ENCODE assay signal across 25 mouse cellular contexts in genomic region chr10:71405523-71406217, GRCm38 (mm10). TPM values are rescaled to one million over a fixed set of nuclear protein-coding genes. Genes with fewer than 3 reads are reported as not detected.
DNase-seq lines count a peak whose midpoint lies in the region; ATAC-seq and TF ChIP-seq lines count a peak whose summit lies in the region.
"Had no signal": no experiment of that assay in that cellular context is flagged by ENCODE, and none has a peak within 500 bp of the region (broad histone marks: within the 10 kb centered on the region; RNA-seq: fewer than 3 reads in every experiment).

No protein-coding gene starts in this region.

- no peak overlapping the region for H3K9ac ChIP-seq in forebrain, embryonic 16.5 days (replicated peaks; ENCODE audit: low read depth, low read length)
- H3K9ac ChIP-seq in forebrain, embryonic 14.5 days (ENCODE audit: low read length): no peak overlapping the region
- no peak overlapping the region for H3K9ac ChIP-seq in midbrain, embryonic 13.5 days (replicated peaks)
- no peak overlapping the region for H3K9ac ChIP-seq in midbrain, embryonic 11.5 days (ENCODE audit: low read length)
- no peak overlapping the region for H3K9ac ChIP-seq in midbrain, postnatal 0 days (replicated peaks; ENCODE audit: low read length, poor library complexity, severe bottlenecking)
- H3K9ac ChIP-seq: embryonic facial prominence, embryonic 12.5 days; embryonic facial prominence, embryonic 15.5 days; heart, embryonic 13.5 days; hindbrain, embryonic 14.5 days had no signal

- no peak overlapping the region for H3K4me2 ChIP-seq in forebrain, embryonic 16.5 days (ENCODE audit: low read length)
- no peak overlapping the region for H3K4me2 ChIP-seq in forebrain, embryonic 14.5 days (ENCODE audit: low read length)
- H3K4me2 ChIP-seq in midbrain, embryonic 13.5 days (replicated peaks): no peak overlapping the region
- H3K4me2 ChIP-seq in midbrain, embryonic 11.5 days: no peak overlapping the region
- H3K4me2 ChIP-seq in midbrain, postnatal 0 days (ENCODE audit: low read depth, low read length, poor library complexity, severe bottlenecking): no peak overlapping the region
- H3K4me2 ChIP-seq: embryonic facial prominence, embryonic 12.5 days; embryonic facial prominence, embryonic 15.5 days; heart, embryonic 13.5 days; hindbrain, embryonic 14.5 days had no signal

- WGBS in forebrain, embryonic 16.5 days: 78% methylated on average over 5 of the region's 5 CpGs
- 86% methylated on average over 5 of the region's 5 CpGs for WGBS in forebrain, embryonic 14.5 days
- WGBS in midbrain, embryonic 13.5 days: 70% methylated on average over 5 of the region's 5 CpGs
- 82% methylated on average over 5 of the region's 5 CpGs for WGBS in midbrain, embryonic 11.5 days
- 40% methylated on average over 5 of the region's 5 CpGs for WGBS in midbrain, postnatal 0 days

- no peaks in the 10 kb centered on the region for H3K36me3 ChIP-seq in forebrain, embryonic 16.5 days (ENCODE audit: control insufficient read depth, insufficient read depth)
- no peaks in the 10 kb centered on the region for H3K36me3 ChIP-seq in forebrain, embryonic 14.5 days (ENCODE audit: control insufficient read depth, insufficient read depth, low read length)
- no peaks in the 10 kb centered on the region for H3K36me3 ChIP-seq in midbrain, embryonic 13.5 days
- no peaks in the 10 kb centered on the region for H3K36me3 ChIP-seq in midbrain, embryonic 11.5 days (ENCODE audit: control insufficient read depth, insufficient read depth, low read length)
- no peaks in the 10 kb centered on the region for H3K36me3 ChIP-seq in midbrain, postnatal 0 days (ENCODE audit: insufficient read depth, low read length)
- H3K36me3 ChIP-seq: embryonic facial prominence, embryonic 12.5 days; embryonic facial prominence, embryonic 15.5 days; heart, embryonic 10.5 days; heart, embryonic 13.5 days had no signal

- no peaks in the 10 kb centered on the region for H3K9me3 ChIP-seq in forebrain, embryonic 16.5 days (ENCODE audit: control insufficient read depth, low read length)
- H3K9me3 ChIP-seq in forebrain, embryonic 14.5 days (replicated peaks; ENCODE audit: control insufficient read depth, low read length): no peaks in the 10 kb centered on the region
- H3K9me3 ChIP-seq in midbrain, embryonic 13.5 days: no peaks in the 10 kb centered on the region
- H3K9me3 ChIP-seq in midbrain, embryonic 11.5 days (ENCODE audit: control insufficient read depth, low read length): no peaks in the 10 kb centered on the region
- H3K9me3 ChIP-seq in midbrain, postnatal 0 days (ENCODE audit: low read length): no peaks in the 10 kb centered on the region
- H3K9me3 ChIP-seq: embryonic facial prominence, embryonic 12.5 days; embryonic facial prominence, embryonic 15.5 days; heart, embryonic 10.5 days; heart, embryonic 13.5 days had no signal

- H3K4me1 ChIP-seq in forebrain, embryonic 16.5 days (replicated peaks; ENCODE audit: control insufficient read depth, insufficient read depth, low read length): no peaks in the 10 kb centered on the region
- no peaks in the 10 kb centered on the region for H3K4me1 ChIP-seq in forebrain, embryonic 14.5 days (ENCODE audit: control insufficient read depth, insufficient read depth, low read length)
- H3K4me1 ChIP-seq in midbrain, embryonic 13.5 days (replicated peaks): no peaks in the 10 kb centered on the region
- no peaks in the 10 kb centered on the region for H3K4me1 ChIP-seq in midbrain, embryonic 11.5 days (ENCODE audit: control insufficient read depth, insufficient read depth, low read length)
- H3K4me1 ChIP-seq in midbrain, postnatal 0 days (ENCODE audit: insufficient read depth, low read length): no peaks in the 10 kb centered on the region
- H3K4me1 ChIP-seq: embryonic facial prominence, embryonic 12.5 days; embryonic facial prominence, embryonic 15.5 days; heart, embryonic 10.5 days; heart, embryonic 13.5 days had no signal

- no peaks in the 10 kb centered on the region for H3K27me3 ChIP-seq in forebrain, embryonic 16.5 days (replicated peaks; ENCODE audit: control insufficient read depth, insufficient read depth, low read length)
- H3K27me3 ChIP-seq in forebrain, embryonic 14.5 days (replicated peaks; ENCODE audit: control insufficient read depth, insufficient read depth, low read length): no peaks in the 10 kb centered on the region
- H3K27me3 ChIP-seq in midbrain, embryonic 13.5 days: no peaks in the 10 kb centered on the region
- H3K27me3 ChIP-seq in midbrain, embryonic 11.5 days (ENCODE audit: control insufficient read depth, insufficient read depth, low read length): no peaks in the 10 kb centered on the region
- no peaks in the 10 kb centered on the region; the same call in 1 of the 2 replicates for H3K27me3 ChIP-seq in midbrain, postnatal 0 days (ENCODE audit: insufficient read depth, low read length)
- H3K27me3 ChIP-seq: embryonic facial prominence, embryonic 12.5 days; embryonic facial prominence, embryonic 15.5 days; heart, embryonic 13.5 days had no signal

- no peak for DNase-seq in forebrain, embryonic 14.5 days (ENCODE audit: low spot score)
- no peak for DNase-seq in midbrain, embryonic 11.5 days (ENCODE audit: low spot score, missing footprints)
- DNase-seq in brain, embryonic 14.5 days (ENCODE audit: low read depth): peak; percentile 51
- no peak for DNase-seq in midbrain, postnatal 0 days (ENCODE audit: low spot score)
- no peak for DNase-seq in frontal cortex, postnatal 36 days (ENCODE audit: low spot score in 2 of 2)
- DNase-seq in adrenal gland, adult 18-20 months (ENCODE audit: low spot score in 2 of 2): no peak
- DNase-seq: adrenal gland, postnatal 10 days; adrenal gland, postnatal 36 days; cerebellum, adult 11 months; cerebellum, adult 2 months; cerebellum, adult 9-11 months; cerebellum, postnatal 25 days; gastrocnemius, postnatal 10 days; gastrocnemius, postnatal 36 days; heart, adult 2 months; heart, postnatal 14 days; heart, postnatal 4 days had no signal

- peak; percentile 33; the same call in 1 of the 2 replicates for ATAC-seq in forebrain, embryonic 16.5 days
- ATAC-seq in forebrain, embryonic 14.5 days: no peak
- ATAC-seq in midbrain, embryonic 13.5 days: peak; percentile 35
- no peak for ATAC-seq in midbrain, embryonic 11.5 days (ENCODE audit: low FRiP score)
- no peak for ATAC-seq in midbrain, postnatal 0 days (ENCODE audit: low FRiP score)
- ATAC-seq: activated CD4-positive, CD25-positive, alpha-beta regulatory T cell, adult 4 months had no signal

- H3K4me3 ChIP-seq in forebrain, embryonic 16.5 days (replicated peaks; ENCODE audit: low read length): no peak overlapping the region
- H3K4me3 ChIP-seq in forebrain, embryonic 14.5 days (ENCODE audit: low read depth, low read length): no peak overlapping the region
- no peak overlapping the region for H3K4me3 ChIP-seq in midbrain, embryonic 13.5 days (replicated peaks)
- H3K4me3 ChIP-seq in midbrain, embryonic 11.5 days (ENCODE audit: low read depth, low read length): no peak overlapping the region
- no peak overlapping the region for H3K4me3 ChIP-seq in midbrain, postnatal 0 days (ENCODE audit: low read depth, low read length)
- H3K4me3 ChIP-seq: embryonic facial prominence, embryonic 12.5 days; embryonic facial prominence, embryonic 15.5 days; heart, adult 2 months; heart, embryonic 10.5 days; heart, embryonic 13.5 days had no signal

- no peak for TF ChIP-seq CTCF in brain, embryonic 14.5 days (IDR thresholded peaks at IDR 0.05; ENCODE audit: borderline replicate concordance, extremely low read depth, insufficient read depth, insufficient read length)
- TF ChIP-seq CTCF in midbrain, postnatal 0 days (IDR thresholded peaks at IDR 0.05): no peak

- no peak overlapping the region for H3K27ac ChIP-seq in forebrain, embryonic 16.5 days (ENCODE audit: low read length)
- H3K27ac ChIP-seq in forebrain, embryonic 14.5 days (ENCODE audit: low read depth, low read length): no peak overlapping the region
- 0 out of 2 replicates have a peak overlapping the region, but pooled peaks have one; percentile 9 for H3K27ac ChIP-seq in midbrain, embryonic 13.5 days
- no peak overlapping the region for H3K27ac ChIP-seq in midbrain, embryonic 11.5 days (ENCODE audit: low read depth, low read length)
- 0 out of 2 replicates have a peak overlapping the region, but pooled peaks have one; percentile 3 for H3K27ac ChIP-seq in midbrain, postnatal 0 days (ENCODE audit: low read depth, low read length)
- H3K27ac ChIP-seq: embryonic facial prominence, embryonic 12.5 days; embryonic facial prominence, embryonic 15.5 days; heart, adult 2 months; heart, embryonic 10.5 days; heart, embryonic 13.5 days; hindbrain, embryonic 14.5 days had no signal

- TF ChIP-seq POLR2A in brain, embryonic 14.5 days (IDR thresholded peaks at IDR 0.05; ENCODE audit: borderline replicate concordance, extremely low read depth, insufficient read depth, insufficient read length, poor library complexity, severe bottlenecking): no peak

RNA-seq across cellular contexts. Expression of gene Ipmk, which starts 58.1 kb away (rescaled TPM):
- polyA plus RNA-seq in forebrain, embryonic 16.5 days (2015; fragmentation: Nextera tagmentation; extraction: Ambion mirVana): 18.8 and 20.1 TPM in 2 replicates
- polyA plus RNA-seq in forebrain, embryonic 14.5 days (2014; fragmentation: Nextera tagmentation; extraction: Ambion mirVana): 16.2 and 17.7 TPM in 2 replicates
- 16.3 and 17.7 TPM in 2 replicates for polyA plus RNA-seq in midbrain, embryonic 13.5 days (2015; fragmentation: Nextera tagmentation; extraction: Ambion mirVana)
- 24.8 and 24.9 TPM in 2 replicates for polyA plus RNA-seq in midbrain, embryonic 11.5 days (2014; fragmentation: Nextera tagmentation; extraction: Ambion mirVana)
- polyA plus RNA-seq in brain, embryonic 14.5 days (2012; rRNA removed): 15.6 and 20.5 TPM in 2 replicates
- 21.7 and 28.0 TPM in 2 replicates for total RNA-seq in midbrain, postnatal 0 days (2014; rRNA removed)
- polyA plus RNA-seq in midbrain, postnatal 0 days (2015; fragmentation: Nextera tagmentation; extraction: Ambion mirVana): 12.8 and 14.6 TPM in 2 replicates
- total RNA-seq in adrenal gland, adult 18-20 months (2021): 10 to 100 TPM; 12.9 to 14.4 TPM

Comparison
In these comparisons a context has a peak if more than half of its experiments do, and no peak if none do; other contexts are left out.
1. ATAC-seq: peak in forebrain, embryonic 16.5 days (single experiment) and midbrain, embryonic 13.5 days (single experiment); none in forebrain, embryonic 14.5 days (single experiment), midbrain, embryonic 11.5 days (single experiment) and midbrain, postnatal 0 days (single experiment).
2. H3K27ac ChIP-seq: peak in midbrain, embryonic 13.5 days (single experiment) and midbrain, postnatal 0 days (single experiment); none in forebrain, embryonic 16.5 days (single experiment), forebrain, embryonic 14.5 days (single experiment) and midbrain, embryonic 11.5 days (single experiment).